Mouse (Mus musculus) left cerebral cortex, adult 18-20 months (tissue): Measurements from ENCODE around the gene Gm45208. TPM values are rescaled to one million over a fixed set of nuclear protein-coding genes. Genes with fewer than 3 reads are reported as not detected.
"Not testable (repeated sequence)": the region's sequence is repeated elsewhere in the genome, so short reads cannot be mapped to it uniquely, and the experiment has no call there.

Source experiments
- DNase-seq, 2 experiments: peaks; one replicate each; pipeline ENCODE4 v3.0.0; 2021 to 2022; ENCODE audit warnings: low spot score in 2 of 2, mixed read lengths in 1 of 2
- long read RNA-seq, 2 experiments: library from polyadenylated mRNA; stranded (forward); transcript quantifications; one replicate each; pipeline ENCODE4 v2.0.0; 2021
- total RNA-seq, 2 experiments: library from RNA; stranded (reverse); gene quantifications; 2 replicates each; pipeline ENCODE4 v1.2.3; 2021

Gene Gm45208
- total RNA-seq: 1 to 10 TPM in 1 of 2 experiments, not detected in 1; 1.6 TPM
- long read RNA-seq, experiment 1, partial matches to known transcripts: 2 of 4 reads
- long read RNA-seq, experiment 1, other reads (novel, unspliced or antisense): 2 of 4 reads
- long read RNA-seq, experiment 2, partial matches to known transcripts: 0 of 6 reads
- long read RNA-seq, experiment 2, other reads (novel, unspliced or antisense): 6 of 6 reads

GRCm38 (mm10) chrX:7721514-7722281 lies at the start of gene Gm45208:
Gene Gm45208 (plus strand): TSS chrX:7722245.
- DNase-seq: peak; percentile 48 to 62

- DNase-seq: no peak
Measured at GRCm38 (mm10) chrX:7672739-7673138, 49.3 kb upstream of the Gm45208 start.

- no peak for DNase-seq
Measured at GRCm38 (mm10) chrX:7673578-7674281, 48.3 kb upstream of the Gm45208 start.

- DNase-seq: peak in 1 of 2 experiments; percentile 15
Measured at GRCm38 (mm10) chrX:7674284-7675000, 47.6 kb upstream of the Gm45208 start.

GRCm38 (mm10) chrX:7675001-7675380 lies 47.1 kb upstream of the Gm45208 start:
- no peak for DNase-seq

- DNase-seq: no peak
Measured at GRCm38 (mm10) chrX:7678986-7679385, 43.1 kb upstream of the Gm45208 start.

- peak; percentile 82 to 85 for DNase-seq
Measured at GRCm38 (mm10) chrX:7679405-7680056, 42.5 kb upstream of the Gm45208 start.

- no peak for DNase-seq
Measured at GRCm38 (mm10) chrX:7680057-7680412, 42.0 kb upstream of the Gm45208 start.

GRCm38 (mm10) chrX:7680864-7681263 lies 41.2 kb upstream of the Gm45208 start, which contains the start of gene Magix:
Gene Magix (minus strand): TSS chrX:7681251.
- DNase-seq: no peak

- no peak for DNase-seq
Measured at GRCm38 (mm10) chrX:7688321-7688720, 33.7 kb upstream of the Gm45208 start.

GRCm38 (mm10) chrX:7690486-7690885 lies 31.6 kb upstream of the Gm45208 start:
- no peak for DNase-seq

- peak in 1 of 2 experiments; percentile 34 for DNase-seq
Measured at GRCm38 (mm10) chrX:7692862-7693261, 29.2 kb upstream of the Gm45208 start.

- no peak for DNase-seq
Measured at GRCm38 (mm10) chrX:7696520-7696919, 25.5 kb upstream of the Gm45208 start.

GRCm38 (mm10) chrX:7696954-7697381 lies 25.1 kb upstream of the Gm45208 start, which contains the start of gene Gpkow:
Gene Gpkow (plus strand): TSS chrX:7697131.
- DNase-seq: peak; percentile 71 to 81

- DNase-seq: not testable (repeated sequence)
Measured at GRCm38 (mm10) chrX:7713764-7714134, 8.3 kb upstream of the Gm45208 start.

GRCm38 (mm10) chrX:7714135-7714899 lies 7.7 kb upstream of the Gm45208 start, which contains the start of gene Wdr45:
Gene Wdr45 (plus strand): TSS chrX:7714333.
- DNase-seq: peak; percentile 86 to 92

GRCm38 (mm10) chrX:7716058-7716457 lies 6.0 kb upstream of the Gm45208 start:
- DNase-seq: not testable (repeated sequence)

- DNase-seq: no peak
Measured at GRCm38 (mm10) chrX:7722282-7722611, 202 bp downstream of the Gm45208 start.

- DNase-seq: no peak
Measured at GRCm38 (mm10) chrX:7722691-7723090, 646 bp downstream of the Gm45208 start.

GRCm38 (mm10) chrX:7724135-7724534 lies 2.1 kb downstream of the Gm45208 start:
- no peak for DNase-seq
